Mouse (Mus musculus) WW6 (cell line): ENCODE results near the gene Prkd3.

Source experiments
- DNase-seq: peaks from one replicate; pipeline ENCODE4 v3.0.0-alpha.2; 2013; ENCODE audit warnings: low read depth, low spot score

Gene Prkd3

GRCm38 (mm10) chr17:79020208-79020983, at the start of gene Prkd3:
Gene Prkd3, minus strand, starts transcription at chr17:79020816.
- peak; percentile 50 for DNase-seq

GRCm38 (mm10) chr17:79069766-79070480, 49.3 kb upstream of the Prkd3 start:
- no peak for DNase-seq

GRCm38 (mm10) chr17:79069019-79069418, 48.4 kb upstream of the Prkd3 start:
- no peak for DNase-seq

DNA sequence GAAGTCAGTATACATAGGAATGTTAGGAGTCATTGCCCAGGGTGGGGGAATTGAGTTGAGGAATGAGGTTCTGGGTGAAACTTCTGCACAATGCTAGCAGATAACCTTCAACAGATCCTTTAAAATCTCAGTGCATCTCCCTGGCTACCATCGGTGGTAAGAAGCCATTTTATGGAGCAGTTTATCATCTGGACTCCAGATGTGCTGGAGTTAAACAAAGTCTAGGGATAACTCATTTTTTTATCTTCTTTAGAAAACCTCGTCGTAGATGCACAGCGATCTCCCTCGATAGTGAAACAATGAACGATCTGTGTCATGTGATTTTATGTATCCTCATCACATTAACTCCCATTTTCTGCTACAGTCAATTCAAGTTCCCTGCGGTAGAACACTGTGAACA, 48.0 kb upstream of the Prkd3 start:
- DNase-seq, result no peak

DNA sequence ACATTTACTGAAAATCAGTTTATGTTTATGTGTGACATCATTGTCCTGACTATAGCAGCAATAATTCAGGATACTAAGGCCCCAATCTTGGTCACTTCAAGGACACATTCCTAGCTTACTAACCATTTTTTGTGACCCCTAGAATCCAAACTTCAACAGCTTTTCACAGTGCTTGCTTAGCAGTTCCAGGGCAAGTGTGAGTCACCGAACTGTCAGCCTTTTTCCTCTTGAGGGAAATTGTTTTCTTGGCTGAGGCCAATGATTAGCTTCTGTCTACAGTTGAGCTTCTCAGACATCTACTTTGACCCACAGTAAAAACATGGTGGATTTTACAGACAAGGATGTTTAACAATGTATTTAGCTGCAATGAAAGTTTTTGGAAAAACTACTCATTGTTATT, 43.6 kb upstream of the Prkd3 start:
- DNase-seq, result no peak

GRCm38 (mm10) chr17:79060221-79060620, 39.6 kb upstream of the Prkd3 start:
- DNase-seq, result no peak

- DNase-seq, result no peak
These were observed 37.7 kb upstream of the Prkd3 start for GRCm38 (mm10) chr17:79058271-79058670.

GRCm38 (mm10) chr17:79052088-79052812, 31.6 kb upstream of the Prkd3 start:
- DNase-seq, result peak; percentile 64

DNA sequence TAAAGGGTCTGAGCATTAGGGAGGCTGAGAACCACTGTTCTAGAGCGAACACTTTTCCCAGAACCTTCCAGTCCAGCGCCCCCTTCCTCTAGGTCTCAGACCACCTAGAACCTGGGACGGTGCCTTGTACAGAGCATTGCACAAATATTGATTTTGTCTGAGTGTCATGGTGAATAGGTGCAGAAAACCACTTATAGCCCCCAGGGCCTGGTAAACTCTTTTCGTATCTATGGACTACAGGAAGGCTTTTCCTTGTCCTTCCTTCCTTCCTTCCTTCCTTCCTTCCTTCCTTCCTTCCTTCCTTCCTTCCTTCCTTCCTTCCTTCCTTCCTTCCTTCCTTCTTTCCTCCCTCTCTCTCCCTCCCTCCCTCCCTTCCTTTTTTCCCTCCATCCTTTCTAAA, 31.0 kb upstream of the Prkd3 start, which contains the start of gene Qpct:
Gene Qpct, plus strand, starts transcription at position 301 of the 400 bp plus-strand sequence.
- no peak for DNase-seq

DNA sequence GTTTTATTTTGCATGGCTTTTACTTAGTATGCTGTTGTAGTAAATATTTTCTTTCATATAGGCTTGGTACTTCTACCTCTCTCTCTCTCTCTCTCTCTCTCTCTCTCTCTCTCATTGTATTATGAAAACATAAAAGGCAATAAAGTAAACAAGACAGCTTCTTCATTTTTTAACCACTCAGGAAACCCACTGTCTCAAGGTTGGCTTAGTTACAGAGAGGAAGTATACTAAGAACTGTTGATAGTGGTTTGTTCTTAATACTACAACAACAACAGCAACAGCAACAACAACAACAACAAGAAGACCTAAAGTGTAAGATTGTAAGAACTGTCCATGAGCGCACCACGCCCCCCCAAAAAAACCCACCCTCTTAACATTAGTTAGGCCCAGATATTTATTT, 23.1 kb upstream of the Prkd3 start:
- no peak for DNase-seq

DNA sequence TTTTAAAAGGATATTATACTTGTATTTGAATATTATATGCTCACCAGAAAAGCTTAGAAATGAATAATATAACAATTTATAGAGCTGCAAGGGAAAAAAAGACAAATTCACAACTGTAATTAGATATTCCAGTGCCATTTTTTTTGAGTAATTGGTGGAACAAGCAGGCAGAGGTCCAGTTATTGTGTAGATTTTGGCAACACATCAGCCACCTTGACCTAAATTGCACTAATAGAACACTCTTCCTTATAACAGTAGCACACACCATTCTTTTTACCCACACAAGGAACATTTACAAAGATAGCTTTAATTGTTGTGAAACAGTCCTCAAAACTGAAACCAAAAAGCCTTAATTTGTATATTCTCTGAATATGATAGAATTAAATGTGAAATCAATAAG, 19.0 kb upstream of the Prkd3 start:
- DNase-seq, result no peak

DNA sequence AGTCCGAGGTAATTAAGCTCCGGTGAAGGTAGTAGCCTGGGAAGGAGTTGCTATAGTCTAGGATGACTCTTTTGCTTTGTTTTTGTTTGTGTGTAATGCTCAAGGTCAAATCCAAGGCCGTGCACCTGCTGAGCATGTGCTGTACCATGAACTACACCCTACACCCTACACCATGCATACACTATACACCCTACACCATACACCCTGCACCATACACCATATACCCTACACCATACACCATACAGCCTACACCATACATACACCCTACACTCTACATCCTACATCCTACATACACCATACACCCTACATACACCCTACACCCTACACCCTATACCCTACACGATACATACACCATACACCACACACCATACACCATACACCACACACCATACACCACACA, 12.2 kb upstream of the Prkd3 start:
- DNase-seq, result no peak

DNA sequence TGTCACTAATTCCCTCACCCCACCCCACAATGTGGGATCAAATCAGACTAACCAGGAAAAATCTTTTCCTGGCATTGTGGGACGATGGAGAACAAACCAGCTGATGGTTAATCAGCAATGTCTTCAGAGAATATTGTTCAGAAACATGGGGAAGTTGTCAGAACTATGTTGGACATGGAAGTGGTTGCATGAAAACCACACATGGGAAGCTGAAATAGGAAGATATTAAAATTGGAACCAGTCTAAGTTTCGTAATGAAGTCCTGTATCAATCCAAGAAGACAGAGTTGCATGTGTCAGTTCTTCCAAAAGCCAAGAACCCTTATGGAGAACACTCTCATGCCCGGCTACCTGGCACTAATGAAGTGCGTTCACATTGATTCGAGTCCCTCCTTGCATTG, 11.0 kb upstream of the Prkd3 start:
- DNase-seq, result no peak

- DNase-seq, result no peak
These were observed 8.6 kb upstream of the Prkd3 start for GRCm38 (mm10) chr17:79029226-79029625.

GRCm38 (mm10) chr17:79024544-79024943, 3.9 kb upstream of the Prkd3 start:
- no peak for DNase-seq

- DNase-seq, result no peak
These were observed 2.1 kb upstream of the Prkd3 start for GRCm38 (mm10) chr17:79022746-79023145.

DNA sequence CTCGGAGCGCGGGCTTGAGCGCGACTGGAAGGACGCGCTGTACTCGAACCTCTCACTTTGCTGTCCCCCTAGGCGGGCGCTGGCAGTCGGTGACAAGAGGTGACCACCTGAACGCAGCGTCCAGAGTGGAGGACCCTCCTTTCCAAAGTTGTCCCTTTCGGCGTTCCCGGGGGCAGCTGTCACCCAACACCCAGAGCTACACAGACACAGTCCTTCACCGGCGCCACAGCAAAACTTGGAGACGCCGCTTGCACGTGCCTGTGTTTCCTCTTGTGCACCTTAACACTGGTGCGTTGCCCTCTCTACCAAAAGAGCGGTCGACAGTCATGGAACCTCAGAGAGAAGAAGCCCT, 344 bp upstream of the Prkd3 start:
- DNase-seq, result no peak

DNA sequence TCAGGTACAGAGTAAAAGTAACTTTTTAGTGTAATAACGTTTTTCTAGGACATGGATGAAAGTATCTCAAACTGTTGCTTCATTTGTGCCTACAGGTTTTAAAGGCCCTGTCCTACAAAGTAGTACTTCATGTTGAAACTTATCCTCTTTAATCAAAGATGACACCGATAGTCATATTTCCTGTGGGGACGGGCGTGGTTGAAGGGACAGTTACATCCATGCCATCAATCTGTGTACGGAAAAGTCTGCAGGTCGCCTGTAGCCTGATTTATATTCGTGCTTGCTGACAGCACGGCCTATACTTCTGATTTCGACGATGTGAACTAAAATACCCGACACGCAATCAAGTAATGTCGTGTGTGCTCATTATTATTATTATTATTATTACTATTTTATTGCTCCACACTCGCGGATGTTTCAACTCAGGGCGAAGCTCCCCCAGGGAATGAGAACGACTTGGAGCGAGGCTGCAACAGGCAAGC, 849 bp downstream of the Prkd3 start:
- no peak for DNase-seq

DNA sequence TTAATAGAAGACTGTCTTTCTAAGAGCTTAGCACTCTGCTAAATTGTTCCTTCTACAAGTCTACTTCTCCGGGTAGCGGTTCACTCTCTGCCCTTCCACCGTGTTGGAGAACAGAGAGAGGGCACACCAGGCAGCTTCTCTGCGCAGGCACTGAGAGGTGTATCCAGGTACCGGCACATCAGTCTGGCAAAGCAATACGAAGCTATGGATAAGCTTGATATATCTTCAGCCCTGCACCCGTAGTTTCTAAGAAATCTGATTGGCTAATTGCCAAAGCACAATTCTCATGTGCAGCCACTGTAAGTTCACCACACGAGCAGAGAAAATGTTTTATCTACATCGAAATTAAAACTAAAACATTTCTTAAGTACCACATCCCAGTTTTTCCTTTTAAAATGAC, 2.2 kb downstream of the Prkd3 start:
- no peak for DNase-seq

DNA sequence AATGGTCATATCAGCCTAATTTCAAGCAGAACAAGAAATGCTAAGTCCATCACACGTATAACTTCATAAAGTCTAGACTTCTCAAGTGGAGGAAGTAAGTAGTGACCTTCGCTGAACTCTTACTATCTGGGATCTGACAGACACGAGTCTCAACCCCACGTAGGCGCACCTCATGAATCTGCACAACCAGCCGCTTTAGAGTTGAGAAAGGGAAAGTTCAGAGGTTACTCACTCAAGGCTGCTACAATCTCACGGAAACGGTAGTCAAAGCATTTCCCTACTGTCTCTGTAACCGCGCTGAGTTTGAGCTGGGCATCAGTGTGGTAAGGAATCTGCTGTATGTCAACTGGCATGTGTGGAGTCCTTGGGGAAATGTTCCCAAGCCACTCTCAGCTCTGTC, 4.8 kb downstream of the Prkd3 start:
- DNase-seq, result no peak

- no peak for DNase-seq
These were observed 5.5 kb downstream of the Prkd3 start for GRCm38 (mm10) chr17:79014911-79015685.

DNA sequence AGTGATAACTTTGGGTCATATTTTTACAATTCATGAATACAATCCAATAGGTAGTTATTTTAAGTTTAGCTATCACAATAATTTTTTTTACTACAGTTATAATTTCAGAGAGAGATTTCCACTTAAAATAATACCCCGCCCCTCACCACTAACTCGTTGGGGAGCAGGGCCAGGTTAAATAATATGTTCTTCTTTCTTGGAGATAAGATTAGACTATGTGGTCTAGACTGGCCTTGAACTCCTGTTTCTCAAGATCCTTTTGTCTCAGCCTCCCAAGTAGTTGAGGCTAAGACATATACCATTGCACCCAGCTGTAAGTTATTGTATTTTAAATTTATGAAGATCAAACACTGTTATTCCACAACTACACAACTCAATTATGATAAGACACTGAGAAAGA, 7.0 kb downstream of the Prkd3 start:
- DNase-seq, result no peak
